Mouse (Mus musculus): ENCODE data around the gene Ube2b. TPM values are rescaled to one million over a fixed set of nuclear protein-coding genes. Genes with fewer than 3 reads are reported as not detected.

The Ube2b gene
- polyA plus RNA-seq (2012; fragmentation: generic; extraction: Trizol): 67.0 TPM

DNA sequence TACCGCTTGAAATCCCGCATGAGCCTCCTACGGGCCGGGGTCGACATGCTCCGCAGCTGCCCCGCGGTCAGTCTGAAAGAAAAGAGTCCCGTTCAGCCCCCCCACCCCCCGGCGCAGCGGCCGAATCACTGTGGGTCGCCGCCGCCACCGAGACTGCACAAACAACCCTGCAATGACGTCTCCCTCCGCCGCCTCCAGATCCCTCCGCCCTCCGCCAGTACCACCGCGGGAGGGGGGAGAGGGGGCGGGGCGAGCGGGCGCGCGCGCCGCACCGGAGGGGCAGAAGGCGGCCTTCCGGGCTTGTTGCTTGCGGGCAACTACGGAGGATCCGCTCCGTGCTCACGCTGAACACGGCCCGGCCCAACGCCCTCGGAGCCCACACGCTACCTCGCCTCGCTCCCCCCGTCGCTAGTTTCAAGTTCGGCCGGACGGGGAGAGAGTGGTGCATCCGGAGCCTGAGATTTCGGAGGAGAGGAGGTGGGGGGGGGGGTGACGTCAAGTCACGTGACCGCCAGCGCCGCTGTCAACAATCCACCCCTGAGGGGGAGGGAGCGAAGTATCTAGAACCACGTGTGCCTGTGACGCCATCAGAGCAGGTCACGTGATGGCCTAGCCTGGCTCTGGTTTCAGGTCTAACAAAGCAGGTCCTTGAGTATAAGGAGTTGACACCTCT is at the start of gene Ube2b:
Gene Ube2b (minus strand): TSS at position 473 of the 673 bp plus-strand sequence.
- Histone ChIP-seq H3K4me3 (peak within 1 kb of the TSS; percentile 94), H3ac (ENCODE audit: control insufficient read depth, insufficient read length) (peak within 1 kb of the TSS; percentile 91), H3K36me3 (ENCODE audit: control insufficient read depth, insufficient read depth) (peaks cover 21% of the 10 kb centered on the region), H3K27me3 (ENCODE audit: control insufficient read depth, insufficient read depth, insufficient read length) (no peaks in the 10 kb centered on the region), H3K4me2 (ENCODE audit: low read depth) (peak within 1 kb of the TSS; percentile 99), H3K79me2 (ENCODE audit: control insufficient read depth, insufficient read depth) (peaks cover 55% of the 10 kb centered on the region)
- TF ChIP-seq USF1 (IDR thresholded peaks at IDR 0.05; ENCODE audit: low read depth) (peak; percentile 100), CEBPB (IDR thresholded peaks at IDR 0.05; ENCODE audit: insufficient read depth, poor library complexity, severe bottlenecking) (no peak), E2F4 (IDR thresholded peaks at IDR 0.05; ENCODE audit: insufficient read depth) (no peak), MAX (IDR thresholded peaks at IDR 0.05; ENCODE audit: low read depth) (peak; percentile 61), MYOD1 (IDR thresholded peaks at IDR 0.05; ENCODE audit: control insufficient read depth in 1 of 3, insufficient read length in 2 of 3, low read depth in 2 of 3) (peak in 1 of 3 experiments; percentile 18), TCF12 (IDR thresholded peaks at IDR 0.05; ENCODE audit: insufficient read depth, poor library complexity, severe bottlenecking) (no peak), SRF (IDR thresholded peaks at IDR 0.05; ENCODE audit: control insufficient read depth, insufficient read length, low read depth) (peak; percentile 43), POLR2AphosphoS2 (IDR thresholded peaks at IDR 0.05; ENCODE audit: insufficient read length, low read depth) (peak; percentile 78), TCF3 (IDR thresholded peaks at IDR 0.05; ENCODE audit: insufficient read length, low read depth) (no peak), MYOG (IDR thresholded peaks at IDR 0.05; ENCODE audit: control insufficient read depth in 1 of 3, insufficient read depth in 1 of 3, insufficient read length in 2 of 3, low read depth in 2 of 3) (peak in 1 of 3 experiments; percentile 36), POLR2A (IDR thresholded peaks at IDR 0.05; ENCODE audit: insufficient read length, low read depth) (peak; percentile 74), REST (IDR thresholded peaks at IDR 0.05; ENCODE audit: insufficient read depth, insufficient read length) (no peak)

DNA sequence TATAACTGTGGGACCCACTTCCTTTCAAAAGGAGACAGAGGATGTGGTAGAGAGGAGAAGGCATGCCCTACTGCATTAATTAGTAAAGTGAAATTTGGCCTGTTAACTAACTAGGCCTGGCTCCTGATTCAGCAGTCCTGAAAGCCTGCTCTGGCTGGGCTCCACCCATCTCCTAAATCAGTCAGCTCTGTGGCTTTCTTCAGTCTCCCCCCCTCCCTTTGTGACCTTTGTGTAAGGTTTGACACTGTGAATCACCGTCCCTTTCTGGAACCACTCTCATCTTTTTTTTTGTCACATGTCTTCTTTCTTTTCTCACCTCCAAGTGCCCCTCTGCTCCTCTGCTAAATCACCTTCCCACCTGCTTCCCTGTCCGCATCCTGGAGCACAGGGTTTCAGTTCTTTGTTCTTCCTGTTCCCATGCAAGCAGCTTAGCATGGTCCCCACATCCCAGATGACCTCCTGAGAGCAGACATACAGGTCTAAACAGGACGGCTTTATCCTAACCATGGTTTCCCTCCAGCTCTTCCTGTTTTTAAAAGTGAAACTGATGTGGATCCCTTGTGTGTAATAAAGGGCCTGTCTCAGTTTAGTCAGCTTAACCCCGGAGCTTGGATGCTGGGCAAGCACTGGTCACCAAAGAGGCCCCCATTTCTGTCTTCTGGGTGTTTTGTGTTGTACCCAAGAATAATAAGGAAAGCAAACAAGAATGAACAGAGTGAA is 46.0 kb upstream of the Ube2b start:
- no peaks in the 10 kb centered on the region for H3K36me3 ChIP-seq (ENCODE audit: control insufficient read depth, insufficient read depth)
- TF ChIP-seq E2F4 (IDR thresholded peaks at IDR 0.05; ENCODE audit: insufficient read depth) (no peak), MYOD1 (IDR thresholded peaks at IDR 0.05; ENCODE audit: control insufficient read depth in 1 of 3, insufficient read length in 2 of 3, low read depth in 2 of 3) (no peak), POLR2AphosphoS2 (IDR thresholded peaks at IDR 0.05; ENCODE audit: insufficient read length, low read depth) (no peak), CEBPB (IDR thresholded peaks at IDR 0.05; ENCODE audit: insufficient read depth, poor library complexity, severe bottlenecking) (no peak), USF1 (IDR thresholded peaks at IDR 0.05; ENCODE audit: low read depth) (no peak), REST (IDR thresholded peaks at IDR 0.05; ENCODE audit: insufficient read depth, insufficient read length) (no peak), MYOG (IDR thresholded peaks at IDR 0.05; ENCODE audit: control insufficient read depth in 1 of 3, insufficient read depth in 1 of 3, insufficient read length in 2 of 3, low read depth in 2 of 3) (no peak), TCF12 (IDR thresholded peaks at IDR 0.05; ENCODE audit: insufficient read depth, poor library complexity, severe bottlenecking) (no peak), POLR2A (IDR thresholded peaks at IDR 0.05; ENCODE audit: insufficient read length, low read depth) (no peak), MAX (IDR thresholded peaks at IDR 0.05; ENCODE audit: low read depth) (no peak), TCF3 (IDR thresholded peaks at IDR 0.05; ENCODE audit: insufficient read length, low read depth) (no peak), SRF (IDR thresholded peaks at IDR 0.05; ENCODE audit: control insufficient read depth, insufficient read length, low read depth) (no peak)
- no peaks in the 10 kb centered on the region for H3K27me3 ChIP-seq (ENCODE audit: control insufficient read depth, insufficient read depth, insufficient read length)
- peak overlapping the region; percentile 70 for H3K4me2 ChIP-seq (ENCODE audit: low read depth)
- H3ac ChIP-seq (ENCODE audit: control insufficient read depth, insufficient read length): no peak overlapping the region
- no peak overlapping the region for H3K4me3 ChIP-seq
- H3K79me2 ChIP-seq (ENCODE audit: control insufficient read depth, insufficient read depth): no peaks in the 10 kb centered on the region

- H3K36me3 ChIP-seq (ENCODE audit: control insufficient read depth, insufficient read depth): no peaks in the 10 kb centered on the region
- no peaks in the 10 kb centered on the region for H3K79me2 ChIP-seq (ENCODE audit: control insufficient read depth, insufficient read depth)
- TF ChIP-seq MYOD1 (IDR thresholded peaks at IDR 0.05; ENCODE audit: control insufficient read depth in 1 of 3, insufficient read length in 2 of 3, low read depth in 2 of 3) (no peak), TCF12 (IDR thresholded peaks at IDR 0.05; ENCODE audit: insufficient read depth, poor library complexity, severe bottlenecking) (no peak), USF1 (IDR thresholded peaks at IDR 0.05; ENCODE audit: low read depth) (no peak), MYOG (IDR thresholded peaks at IDR 0.05; ENCODE audit: control insufficient read depth in 1 of 3, insufficient read depth in 1 of 3, insufficient read length in 2 of 3, low read depth in 2 of 3) (no peak), POLR2A (IDR thresholded peaks at IDR 0.05; ENCODE audit: insufficient read length, low read depth) (no peak), POLR2AphosphoS2 (IDR thresholded peaks at IDR 0.05; ENCODE audit: insufficient read length, low read depth) (no peak), REST (IDR thresholded peaks at IDR 0.05; ENCODE audit: insufficient read depth, insufficient read length) (no peak)
- no peak overlapping the region for H3K4me2 ChIP-seq (ENCODE audit: low read depth)
- H3ac ChIP-seq (ENCODE audit: control insufficient read depth, insufficient read length): no peak overlapping the region
- H3K27me3 ChIP-seq (ENCODE audit: control insufficient read depth, insufficient read depth, insufficient read length): no peaks in the 10 kb centered on the region
- no peak overlapping the region for H3K4me3 ChIP-seq
Measured at GRCm38 (mm10) chr11:52044156-52044555, 43.6 kb upstream of the Ube2b start.

DNA sequence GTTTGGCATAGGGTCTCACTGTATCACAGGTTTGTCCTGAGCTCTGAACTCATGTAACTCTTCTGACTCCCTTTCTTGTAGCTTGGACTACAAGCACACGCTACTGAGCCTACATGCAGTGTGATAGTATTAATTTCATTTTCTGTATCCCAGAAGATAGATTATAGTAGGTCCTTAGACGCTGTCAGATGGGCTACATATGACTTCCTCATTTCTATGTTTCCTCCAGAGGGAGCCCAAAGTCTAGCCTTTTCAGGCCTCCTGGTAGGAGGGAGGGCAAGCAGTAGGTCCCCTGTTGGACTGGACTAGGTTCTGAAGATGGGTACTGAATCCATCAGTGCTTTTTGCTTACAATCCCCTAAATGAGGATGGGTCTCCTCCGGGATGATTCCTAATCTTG is 42.7 kb upstream of the Ube2b start:
- Histone ChIP-seq H3K27me3 (ENCODE audit: control insufficient read depth, insufficient read depth, insufficient read length) (no peaks in the 10 kb centered on the region), H3K4me3 (no peak overlapping the region), H3ac (ENCODE audit: control insufficient read depth, insufficient read length) (no peak overlapping the region), H3K79me2 (ENCODE audit: control insufficient read depth, insufficient read depth) (no peaks in the 10 kb centered on the region), H3K36me3 (ENCODE audit: control insufficient read depth, insufficient read depth) (no peaks in the 10 kb centered on the region), H3K4me2 (ENCODE audit: low read depth) (no peak overlapping the region)
- TF ChIP-seq REST (IDR thresholded peaks at IDR 0.05; ENCODE audit: insufficient read depth, insufficient read length) (no peak), E2F4 (IDR thresholded peaks at IDR 0.05; ENCODE audit: insufficient read depth) (no peak), MYOD1 (IDR thresholded peaks at IDR 0.05; ENCODE audit: control insufficient read depth in 1 of 3, insufficient read length in 2 of 3, low read depth in 2 of 3) (no peak), MAX (IDR thresholded peaks at IDR 0.05; ENCODE audit: low read depth) (no peak), USF1 (IDR thresholded peaks at IDR 0.05; ENCODE audit: low read depth) (no peak), TCF3 (IDR thresholded peaks at IDR 0.05; ENCODE audit: insufficient read length, low read depth) (no peak), POLR2A (IDR thresholded peaks at IDR 0.05; ENCODE audit: insufficient read length, low read depth) (no peak), POLR2AphosphoS2 (IDR thresholded peaks at IDR 0.05; ENCODE audit: insufficient read length, low read depth) (no peak), TCF12 (IDR thresholded peaks at IDR 0.05; ENCODE audit: insufficient read depth, poor library complexity, severe bottlenecking) (no peak), CEBPB (IDR thresholded peaks at IDR 0.05; ENCODE audit: insufficient read depth, poor library complexity, severe bottlenecking) (no peak), MYOG (IDR thresholded peaks at IDR 0.05; ENCODE audit: control insufficient read depth in 1 of 3, insufficient read depth in 1 of 3, insufficient read length in 2 of 3, low read depth in 2 of 3) (no peak), SRF (IDR thresholded peaks at IDR 0.05; ENCODE audit: control insufficient read depth, insufficient read length, low read depth) (no peak)

Measured in myocyte (in vitro differentiated cells).